In genomic region chr11:4094378-4095170, GRCm38 (mm10) we compare ENCODE assay signal across 8 mouse cellular contexts. TPM values are rescaled to one million over a fixed set of nuclear protein-coding genes. Genes with fewer than 3 reads are reported as not detected.
A peak's percentile ranks its signal among the peaks of the same experiment; 100 is the strongest.
DNase-seq lines count a peak whose midpoint lies in the region; ATAC-seq lines count a peak whose summit lies in the region.

No protein-coding gene starts in this region.

- peak; percentile 54 for DNase-seq in cerebellum, adult 11 months
- peak; percentile 74 for DNase-seq in cerebellum, adult 9-10 months
- peak; percentile 77 to 79 for DNase-seq in left cerebral cortex, postnatal 25 days (ENCODE audit: low spot score in 2 of 2)
- DNase-seq in right cerebral cortex, postnatal 14 days: peak; percentile 82

- peak overlapping the region; percentile 95 for H3K4me2 ChIP-seq in hindbrain, embryonic 15.5 days

- H3K36me3 ChIP-seq in hindbrain, embryonic 15.5 days: peaks cover 25% of the 10 kb centered on the region

- no peaks in the 10 kb centered on the region for H3K9me3 ChIP-seq in hindbrain, embryonic 15.5 days

- peaks cover 30% of the 10 kb centered on the region for H3K4me1 ChIP-seq in hindbrain, embryonic 15.5 days (replicated peaks)

- H3K9ac ChIP-seq in hindbrain, embryonic 15.5 days: peak overlapping the region; percentile 45

- peak overlapping the region; percentile 82 for H3K27ac ChIP-seq in hindbrain, embryonic 15.5 days (replicated peaks)

- WGBS in hindbrain, embryonic 15.5 days: 7% methylated on average over 23 of the region's 24 CpGs

- peak overlapping the region; percentile 58 for H3K4me3 ChIP-seq in hindbrain, embryonic 15.5 days

- ATAC-seq in cerebellum, adult (ENCODE audit: insufficient number of reproducible peaks, low FRiP score, low TSS enrichment): no peak
- peak; percentile 21; the same call in 1 of the 2 replicates for ATAC-seq in frontal cortex, adult (ENCODE audit: low TSS enrichment)
- ATAC-seq in hindbrain, embryonic 15.5 days (ENCODE audit: low FRiP score, low read depth): no peak
- ATAC-seq in megakaryocyte progenitor cell, adult 5-6 weeks (replicated peaks; ENCODE audit: poor library complexity): peak; percentile 54

- H3K27me3 ChIP-seq in hindbrain, embryonic 15.5 days: no peaks in the 10 kb centered on the region

- intact Hi-C loops in left cerebral cortex, postnatal 25 days (cut with DNase I): no loop called here

RNA-seq across cellular contexts. Expression of gene Mtfp1, which starts 0.7 kb away (rescaled TPM):
- 10.7 and 12.3 TPM in 2 replicates for polyA plus RNA-seq in hindbrain, embryonic 15.5 days (2015; fragmentation: Nextera tagmentation; extraction: Ambion mirVana)
- 100 to 1,000 TPM in 1 of 2 experiments, 10 to 100 TPM in 1; 92.3 to 104 TPM for total RNA-seq in left cerebral cortex, postnatal 25 days (2021)
- total RNA-seq in megakaryocyte progenitor cell, adult 5-6 weeks (2015): 9.7 and 12.0 TPM in 2 replicates
- total RNA-seq in megakaryocyte progenitor cell, adult 5-6 weeks (2017): 9.2 and 12.0 TPM in 2 replicates

RNA-seq across cellular contexts. Expression of gene Sec14l2, which starts 28.6 kb away (rescaled TPM):
- polyA plus RNA-seq in hindbrain, embryonic 15.5 days (2015; fragmentation: Nextera tagmentation; extraction: Ambion mirVana): 6.1 and 6.4 TPM in 2 replicates
- 10 to 100 TPM; 35.6 to 35.8 TPM for total RNA-seq in left cerebral cortex, postnatal 25 days (2021)
- total RNA-seq in megakaryocyte progenitor cell, adult 5-6 weeks (2015): 0.71 and 0.72 TPM in 2 replicates
- 0.87 and 1.7 TPM in 2 replicates for total RNA-seq in megakaryocyte progenitor cell, adult 5-6 weeks (2017)

RNA-seq across cellular contexts. Expression of gene Sec14l3, which starts 29.9 kb away (rescaled TPM):
- 0.39 and 0.86 TPM in 2 replicates for polyA plus RNA-seq in hindbrain, embryonic 15.5 days (2015; fragmentation: Nextera tagmentation; extraction: Ambion mirVana)
- 1 to 10 TPM in 1 of 2 experiments, under 1 TPM in 1; 0.60 to 1.3 TPM for total RNA-seq in left cerebral cortex, postnatal 25 days (2021)
- total RNA-seq in megakaryocyte progenitor cell, adult 5-6 weeks (2015): not detected in 2 replicates
- not detected in 2 replicates for total RNA-seq in megakaryocyte progenitor cell, adult 5-6 weeks (2017)

RNA-seq across cellular contexts. Expression of gene Rnf215, which starts 40.4 kb away (rescaled TPM):
- polyA plus RNA-seq in hindbrain, embryonic 15.5 days (2015; fragmentation: Nextera tagmentation; extraction: Ambion mirVana): 46.4 and 48.7 TPM in 2 replicates
- total RNA-seq in left cerebral cortex, postnatal 25 days (2021): 10 to 100 TPM; 28.2 to 31.4 TPM
- 2.5 and 4.7 TPM in 2 replicates for total RNA-seq in megakaryocyte progenitor cell, adult 5-6 weeks (2015)
- 5.9 and 8.8 TPM in 2 replicates for total RNA-seq in megakaryocyte progenitor cell, adult 5-6 weeks (2017)

Comparison
In these comparisons a context has a peak if more than half of its experiments do, and no peak if none do; other contexts are left out.
1. ATAC-seq: peak in frontal cortex, adult (single experiment) and megakaryocyte progenitor cell, adult 5-6 weeks (single experiment); none in cerebellum, adult (single experiment) and hindbrain, embryonic 15.5 days (single experiment).
2. RNA of gene Mtfp1, which starts 0.7 kb away (total RNA-seq): 92.3 to 104 TPM in left cerebral cortex, postnatal 25 days; 9.2 to 12.0 TPM in megakaryocyte progenitor cell, adult 5-6 weeks; every median in the first group is over 4 times any median in the second.
3. RNA of gene Sec14l2, which starts 28.6 kb away (total RNA-seq): 35.6 to 35.8 TPM in left cerebral cortex, postnatal 25 days; 0.71 to 1.7 TPM in megakaryocyte progenitor cell, adult 5-6 weeks; every median in the first group is over 10 times any median in the second.
4. Peak in every context shown above with its lines, with median percentiles within 50 percentile points of each other: DNase-seq.